Mouse (Mus musculus) bone marrow, adult 2 months (tissue): ENCODE results near the gene Ccl17.

Experiments
- CTCF ChIP-seq: fragments of 200-500 bp; IDR thresholded peaks from 2 replicates; pipeline ENCODE4 v1.5.1; 2011; ENCODE audit warnings: low read length, control low read depth; ENCODE audit not compliant: control insufficient read depth, insufficient read depth
- POLR2A ChIP-seq: fragments of 200-500 bp; IDR thresholded peaks from 2 replicates; pipeline ENCODE4 v1.6.1; 2011; ENCODE audit warnings: low read depth, mild to moderate bottlenecking, control low read depth, low read length, borderline replicate concordance; ENCODE audit not compliant: control insufficient read depth

GRCm38 (mm10) chr8:94800278-94800968, 9.8 kb upstream of the Ccl17 start:
- TF ChIP-seq CTCF (no peak), POLR2A (no peak)
